Mouse (Mus musculus) layer of hippocampus, postnatal 10 days (tissue): ENCODE measurements around the gene Olfr730. TPM values are rescaled to one million over a fixed set of nuclear protein-coding genes. Genes with fewer than 3 reads are reported as not detected.

Source experiments
- DNase-seq, 2 experiments: peaks; one replicate each; pipeline ENCODE4 v3.0.0; 2021; ENCODE audit warnings: low spot score in 2 of 2
- long read RNA-seq: library from polyadenylated mRNA; stranded (forward); transcript quantifications from one replicate; pipeline ENCODE4 v2.0.0, GENCODE M21; 2023
- total RNA-seq, 2 experiments: library from RNA; stranded (reverse); gene quantifications; 2 replicates each; pipeline ENCODE4 v1.2.3; 2021

Olfr730 gene
- total RNA-seq, result not detected
- long read RNA-seq, result 0 reads

- no peak for DNase-seq
Observed at GRCm38 (mm10) chr14:50188098-50188497, at the start of gene Olfr730. Olfr730 (minus strand) TSS chr14:50188198.

- no peak for DNase-seq
Observed at GRCm38 (mm10) chr14:50152810-50153209, 35.2 kb downstream of the Olfr730 start, which contains the start of gene Olfr729. Olfr729 (minus strand) TSS chr14:50152910.

- no peak for DNase-seq
Observed at GRCm38 (mm10) chr14:50142580-50142979, 45.4 kb downstream of the Olfr730 start, which contains the start of gene Olfr728. Olfr728 (minus strand) TSS chr14:50142680.

Other genes with a start within 250 kb of the Olfr730 start
- not detected for gene Olfr724, start 224.9 kb downstream of the Olfr730 start, total RNA-seq
- gene Olfr725, start 147.8 kb downstream of the Olfr730 start, total RNA-seq, result not detected
- not detected for gene Olfr726, start 97.2 kb downstream of the Olfr730 start, total RNA-seq
- not detected for gene Olfr727, start 65.0 kb downstream of the Olfr730 start, total RNA-seq
- gene Olfr728, start 45.5 kb downstream of the Olfr730 start, total RNA-seq, result not detected
- not detected for gene Olfr729, start 35.3 kb downstream of the Olfr730 start, total RNA-seq
- gene Olfr731, start 53.7 kb upstream of the Olfr730 start, total RNA-seq, result not detected
- not detected for gene Olfr732, start 96.0 kb upstream of the Olfr730 start, total RNA-seq
- gene Olfr733, start 113.3 kb upstream of the Olfr730 start, total RNA-seq, result not detected
- not detected for gene Olfr734, start 138.6 kb upstream of the Olfr730 start, total RNA-seq
- gene Olfr735, start 160.7 kb upstream of the Olfr730 start, total RNA-seq, result not detected
- not detected for gene Tlr11, start 169.7 kb upstream of the Olfr730 start, total RNA-seq
- not detected for gene Olfr736, start 193.0 kb upstream of the Olfr730 start, total RNA-seq
- not detected for gene Olfr738, start 219.4 kb upstream of the Olfr730 start, total RNA-seq
- gene Olfr739, start 230.4 kb upstream of the Olfr730 start, total RNA-seq, result not detected